ENCODE assay signal across 1 mouse cellular context in genomic region chr7:101323141-101323594, GRCm38 (mm10).
TF ChIP-seq lines count a peak whose summit lies in the region.

No protein-coding gene starts in this region.

TF ChIP-seq in MEL, 35 proteins besides CTCF, POLR2A, EP300 and RAD21 (continued from another document):
- TF ChIP-seq SIN3A (IDR thresholded peaks at IDR 0.05; ENCODE audit: low read length): peak; percentile 29; the same call in 1 of the 2 replicates
